Mouse (Mus musculus) lung, embryonic 15.5 days (tissue): ENCODE data around the gene Plekha7. TPM values are rescaled to one million over a fixed set of nuclear protein-coding genes. Genes with fewer than 3 reads are reported as not detected.
A peak's percentile ranks its signal among the peaks of the same experiment; 100 is the strongest.

Experiments
- ATAC-seq: fragments of 200-750 bp; cut with Nextera tagmentation; 2 replicates; pipeline ENCODE4 v1.8.0; 2017; ENCODE audit warnings: moderate number of reproducible peaks, borderline replicate concordance; ENCODE audit not compliant: low FRiP score, low TSS enrichment; ENCODE audit errors: extremely low read depth
- H3K27ac ChIP-seq: fragments of 300-500 bp; sonication (generic); 2 replicates; pipeline ENCODE4 v1.5.1; 2015; ENCODE audit warnings: moderate library complexity, mild to moderate bottlenecking, inconsistent platforms
- H3K27me3 ChIP-seq: fragments of 300-500 bp; sonication (generic); 2 replicates; pipeline ENCODE4 v1.6.1; 2015; ENCODE audit warnings: inconsistent platforms
- H3K36me3 ChIP-seq: fragments of 300-500 bp; sonication (generic); 2 replicates; pipeline ENCODE4 v1.6.1; 2015; ENCODE audit warnings: inconsistent platforms
- H3K4me1 ChIP-seq: fragments of 300-500 bp; sonication (generic); 2 replicates; pipeline ENCODE4 v1.6.1; 2015; ENCODE audit warnings: inconsistent platforms
- H3K4me2 ChIP-seq: fragments of 300-500 bp; sonication (generic); 2 replicates; pipeline ENCODE4 v1.6.1; 2015; ENCODE audit warnings: inconsistent platforms, mild to moderate bottlenecking, moderate library complexity
- H3K4me3 ChIP-seq: fragments of 300-500 bp; sonication (generic); 2 replicates; pipeline ENCODE4 v1.5.1; 2015; ENCODE audit warnings: mild to moderate bottlenecking, inconsistent platforms
- H3K9ac ChIP-seq: fragments of 300-500 bp; sonication (generic); 2 replicates; pipeline ENCODE4 v1.6.1; 2015; ENCODE audit warnings: inconsistent platforms
- H3K9me3 ChIP-seq: fragments of 300-500 bp; sonication (generic); 2 replicates; pipeline ENCODE4 v1.6.1; 2016; ENCODE audit warnings: inconsistent platforms
- WGBS: fragments of 180-500 bp; shearing (Covaris S2); methylation state at CpG from one replicate; pipeline ENCODE4 v1.1.7; 2015; 5-methylcytosine and 5-hydroxymethylcytosine counted together
- polyA plus RNA-seq: library from polyadenylated mRNA; unstranded; fragments of >200 nt; fragmentation: Nextera tagmentation; extraction: Ambion mirVana; gene quantifications from 2 replicates; pipeline ENCODE4 v1.2.1, GENCODE M21; 2015

Gene Plekha7
- polyA plus RNA-seq, 1 experiment from 2014 or later = 15.1 TPM

- Histone ChIP-seq H3K9me3 (no peaks in the 10 kb centered on the region), H3K4me2 (no peak overlapping the region), H3K4me3 (no peak overlapping the region), H3K27me3 (no peaks in the 10 kb centered on the region), H3K9ac (no peak overlapping the region), H3K27ac (peak overlapping the region; percentile 60), H3K36me3 (no peaks in the 10 kb centered on the region), H3K4me1 (peaks cover 47% of the 10 kb centered on the region)
- ATAC-seq = 0 out of 2 replicates have a peak, but pooled peaks have one; percentile 25
- 22% methylated on average over 11 of the region's 11 CpGs for WGBS
Measured at GRCm38 (mm10) chr7:116286611-116287355, 21.4 kb downstream of the Plekha7 start.

DNA sequence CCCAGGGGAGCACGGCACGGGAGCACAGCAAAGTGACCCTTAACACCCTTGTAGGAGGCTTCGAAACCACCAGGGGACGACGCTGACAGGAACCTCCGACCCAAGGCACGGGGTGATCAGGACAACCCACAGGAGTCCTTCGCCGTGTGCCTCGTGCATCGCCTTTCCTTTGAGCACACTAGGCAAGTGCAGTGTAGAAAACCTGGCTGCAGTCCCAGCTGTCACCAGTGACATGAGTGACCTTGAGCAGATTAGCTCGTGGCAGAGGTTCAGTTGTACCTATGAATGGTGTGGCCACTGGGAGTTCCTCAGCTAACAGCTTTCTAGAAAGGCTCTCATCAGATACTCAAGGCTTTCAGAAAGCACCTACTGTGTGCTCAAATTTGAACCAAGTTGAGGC, 22.0 kb downstream of the Plekha7 start:
- Histone ChIP-seq H3K27me3 (no peaks in the 10 kb centered on the region), H3K4me2 (no peak overlapping the region), H3K9ac (no peak overlapping the region), H3K4me1 (peaks cover 47% of the 10 kb centered on the region), H3K36me3 (no peaks in the 10 kb centered on the region), H3K27ac (peak overlapping the region; percentile 60), H3K9me3 (no peaks in the 10 kb centered on the region), H3K4me3 (no peak overlapping the region)
- peak; percentile 50; the same call in 1 of the 2 replicates for ATAC-seq
- WGBS = 49% methylated on average over 12 of the region's 12 CpGs

DNA sequence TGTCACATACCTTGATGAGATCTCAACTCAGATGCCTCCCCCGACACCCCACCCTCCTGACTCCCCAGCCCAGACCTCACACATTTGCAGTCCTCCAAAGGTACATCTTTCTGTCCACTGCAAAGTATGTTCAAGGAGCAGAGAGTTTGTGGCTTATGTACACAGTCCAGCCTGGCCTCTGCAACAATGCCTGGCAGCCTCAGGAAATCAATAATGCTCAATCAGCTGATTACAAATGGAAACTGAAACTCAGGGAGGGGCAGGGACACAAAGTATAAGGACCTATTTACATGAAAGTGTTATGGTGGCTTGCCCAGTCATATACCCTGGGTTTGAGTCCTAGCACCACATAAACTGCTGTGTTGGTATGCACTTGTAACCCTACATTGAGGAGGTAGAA, 23.0 kb downstream of the Plekha7 start:
- H3K36me3 ChIP-seq = no peaks in the 10 kb centered on the region
- H3K9ac ChIP-seq = no peak overlapping the region
- H3K4me1 ChIP-seq = peaks cover 42% of the 10 kb centered on the region
- H3K4me2 ChIP-seq = no peak overlapping the region
- no peak overlapping the region for H3K27ac ChIP-seq
- H3K27me3 ChIP-seq = no peaks in the 10 kb centered on the region
- no peaks in the 10 kb centered on the region for H3K9me3 ChIP-seq
- 56% methylated on average over 1 of the region's 1 CpGs for WGBS
- no peak for ATAC-seq
- no peak overlapping the region for H3K4me3 ChIP-seq

GRCm38 (mm10) chr7:116282755-116283154, 25.4 kb downstream of the Plekha7 start:
- H3K9ac ChIP-seq = no peak overlapping the region
- peaks cover 40% of the 10 kb centered on the region for H3K4me1 ChIP-seq
- no peak for ATAC-seq
- H3K36me3 ChIP-seq = no peaks in the 10 kb centered on the region
- no peak overlapping the region for H3K4me3 ChIP-seq
- H3K4me2 ChIP-seq = no peak overlapping the region
- H3K27me3 ChIP-seq = no peaks in the 10 kb centered on the region
- H3K27ac ChIP-seq = peak overlapping the region; percentile 37; the same call in 1 of the 2 replicates
- H3K9me3 ChIP-seq = no peaks in the 10 kb centered on the region
- WGBS = 35% methylated on average over 11 of the region's 11 CpGs

GRCm38 (mm10) chr7:116280126-116280525, 28.1 kb downstream of the Plekha7 start:
- no peaks in the 10 kb centered on the region for H3K9me3 ChIP-seq
- H3K27ac ChIP-seq = no peak overlapping the region
- ATAC-seq = no peak
- H3K27me3 ChIP-seq = no peaks in the 10 kb centered on the region
- no peak overlapping the region for H3K4me2 ChIP-seq
- H3K9ac ChIP-seq = no peak overlapping the region
- peaks cover 25% of the 10 kb centered on the region for H3K4me1 ChIP-seq
- H3K36me3 ChIP-seq = no peaks in the 10 kb centered on the region
- 62% methylated on average over 5 of the region's 5 CpGs for WGBS
- no peak overlapping the region for H3K4me3 ChIP-seq

DNA sequence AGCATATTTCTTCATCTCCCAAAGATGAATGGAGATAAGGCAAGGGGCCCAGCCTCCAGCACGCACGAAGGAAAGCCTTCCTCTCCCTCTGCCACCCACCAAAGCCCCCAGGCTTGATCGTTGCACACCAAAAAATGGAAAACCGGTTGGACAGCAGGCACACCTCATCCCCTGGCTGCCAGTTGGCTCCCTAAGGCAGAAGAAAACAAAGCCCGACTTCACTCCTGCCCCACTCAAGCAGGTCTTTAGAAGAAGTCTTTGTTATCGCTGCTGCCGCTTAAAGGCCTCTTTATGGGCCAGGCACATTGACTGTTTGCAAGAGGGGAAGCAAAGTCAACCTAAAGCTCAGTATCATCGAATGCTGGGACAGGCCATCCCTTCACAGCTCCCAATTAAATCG, 29.9 kb downstream of the Plekha7 start:
- Histone ChIP-seq H3K4me3 (no peak overlapping the region), H3K36me3 (no peaks in the 10 kb centered on the region), H3K9ac (no peak overlapping the region), H3K4me2 (no peak overlapping the region), H3K27ac (peak overlapping the region; percentile 65), H3K9me3 (no peaks in the 10 kb centered on the region), H3K4me1 (peaks cover 30% of the 10 kb centered on the region), H3K27me3 (no peaks in the 10 kb centered on the region)
- no peak; the same call in 1 of the 2 replicates for ATAC-seq
- 53% methylated on average over 9 of the region's 9 CpGs for WGBS

- Histone ChIP-seq H3K27me3 (no peaks in the 10 kb centered on the region), H3K4me1 (peaks cover 21% of the 10 kb centered on the region), H3K4me2 (no peak overlapping the region), H3K4me3 (no peak overlapping the region), H3K9ac (no peak overlapping the region), H3K9me3 (no peaks in the 10 kb centered on the region), H3K36me3 (no peaks in the 10 kb centered on the region), H3K27ac (no peak overlapping the region)
- ATAC-seq = no peak
Measured at GRCm38 (mm10) chr7:116276315-116276714, 31.9 kb downstream of the Plekha7 start.

DNA sequence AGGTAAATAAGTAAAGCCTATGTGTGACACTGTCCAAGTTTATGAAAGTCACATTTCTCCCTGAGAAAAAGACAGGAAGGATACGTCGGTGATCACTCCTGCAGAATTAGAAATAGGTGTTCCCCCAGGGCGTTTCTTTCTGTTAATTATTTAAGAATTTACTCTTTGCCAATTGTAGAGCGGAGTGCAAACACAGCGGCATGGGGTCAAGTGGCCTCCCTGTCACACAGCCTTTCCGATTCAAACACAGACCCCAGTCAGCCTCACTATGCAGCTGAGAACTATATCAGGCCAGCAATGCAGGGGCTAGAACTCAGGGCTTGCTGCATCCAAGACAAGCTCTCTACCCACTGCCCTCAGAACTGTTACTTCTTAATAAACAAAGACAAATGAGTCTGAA, 35.1 kb downstream of the Plekha7 start:
- no peak overlapping the region for H3K4me3 ChIP-seq
- no peak for ATAC-seq

GRCm38 (mm10) chr7:116269501-116269995, 38.6 kb downstream of the Plekha7 start:
- H3K4me2 ChIP-seq = no peak overlapping the region
- H3K27me3 ChIP-seq = no peaks in the 10 kb centered on the region
- H3K36me3 ChIP-seq = no peaks in the 10 kb centered on the region
- WGBS = 71% methylated on average over 6 of the region's 6 CpGs
- no peaks in the 10 kb centered on the region for H3K9me3 ChIP-seq
- H3K4me3 ChIP-seq = no peak overlapping the region
- ATAC-seq = no peak
- no peak overlapping the region for H3K27ac ChIP-seq
- H3K4me1 ChIP-seq = peaks cover 9% of the 10 kb centered on the region; the same call in 1 of the 2 replicates
- H3K9ac ChIP-seq = no peak overlapping the region

More for the DNA sequence above, 35.1 kb downstream of the Plekha7 start:
- no peaks in the 10 kb centered on the region for H3K9me3 ChIP-seq
- H3K27me3 ChIP-seq = no peaks in the 10 kb centered on the region
- no peak overlapping the region for H3K4me2 ChIP-seq
- H3K36me3 ChIP-seq = no peaks in the 10 kb centered on the region
- no peak overlapping the region for H3K27ac ChIP-seq
- WGBS = 60% methylated on average over 6 of the region's 6 CpGs
- H3K4me1 ChIP-seq = peaks cover 19% of the 10 kb centered on the region
- no peak overlapping the region for H3K9ac ChIP-seq

GRCm38 (mm10) chr7:116268113-116268926, 39.9 kb downstream of the Plekha7 start:
- Histone ChIP-seq H3K27me3 (no peaks in the 10 kb centered on the region), H3K27ac (no peak overlapping the region), H3K4me1 (peaks cover 1% of the 10 kb centered on the region; the same call in 1 of the 2 replicates), H3K4me2 (no peak overlapping the region), H3K36me3 (no peaks in the 10 kb centered on the region), H3K4me3 (no peak overlapping the region), H3K9ac (no peak overlapping the region), H3K9me3 (no peaks in the 10 kb centered on the region)
- no peak for ATAC-seq
- 41% methylated on average over 13 of the region's 13 CpGs for WGBS

DNA sequence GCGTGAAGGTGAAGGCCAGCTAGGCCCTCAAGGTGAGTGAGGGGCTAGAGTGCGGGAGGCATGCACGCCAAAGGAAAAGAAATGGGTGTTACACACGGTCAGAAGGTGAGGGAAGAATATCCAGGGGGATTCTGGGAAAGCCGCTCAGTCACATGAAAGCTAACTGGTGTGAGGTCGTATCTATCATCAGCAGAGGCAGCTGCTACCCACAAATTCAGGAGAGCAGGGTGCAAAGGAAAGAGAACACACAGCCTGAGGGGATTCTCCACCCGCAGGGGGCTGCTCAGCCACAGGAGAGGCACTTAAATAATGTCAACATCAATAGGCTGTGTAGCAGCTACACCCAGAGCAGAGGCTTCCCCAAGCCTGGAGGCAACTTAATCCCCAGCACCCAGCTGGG, 44.9 kb downstream of the Plekha7 start:
- Histone ChIP-seq H3K27ac (no peak overlapping the region), H3K9me3 (no peaks in the 10 kb centered on the region), H3K27me3 (no peaks in the 10 kb centered on the region), H3K4me1 (peaks cover 5% of the 10 kb centered on the region; the same call in 1 of the 2 replicates), H3K36me3 (no peaks in the 10 kb centered on the region), H3K4me2 (no peak overlapping the region), H3K9ac (no peak overlapping the region), H3K4me3 (no peak overlapping the region)
- ATAC-seq = no peak
- 54% methylated on average over 7 of the region's 7 CpGs for WGBS

- Histone ChIP-seq H3K4me1 (peaks cover 5% of the 10 kb centered on the region; the same call in 1 of the 2 replicates), H3K36me3 (no peaks in the 10 kb centered on the region), H3K27ac (no peak overlapping the region), H3K27me3 (no peaks in the 10 kb centered on the region), H3K9me3 (no peaks in the 10 kb centered on the region), H3K4me2 (no peak overlapping the region), H3K9ac (no peak overlapping the region), H3K4me3 (no peak overlapping the region)
- ATAC-seq = no peak
- WGBS = 42% methylated on average over 2 of the region's 2 CpGs
Measured at GRCm38 (mm10) chr7:116262508-116262907, 45.7 kb downstream of the Plekha7 start.
